Mouse (Mus musculus): ENCODE results near the gene Myo1b.
"Not testable (repeated sequence)": the region's sequence is repeated elsewhere in the genome, so short reads cannot be mapped to it uniquely, and the experiment has no call there.

The Myo1b gene

DNA sequence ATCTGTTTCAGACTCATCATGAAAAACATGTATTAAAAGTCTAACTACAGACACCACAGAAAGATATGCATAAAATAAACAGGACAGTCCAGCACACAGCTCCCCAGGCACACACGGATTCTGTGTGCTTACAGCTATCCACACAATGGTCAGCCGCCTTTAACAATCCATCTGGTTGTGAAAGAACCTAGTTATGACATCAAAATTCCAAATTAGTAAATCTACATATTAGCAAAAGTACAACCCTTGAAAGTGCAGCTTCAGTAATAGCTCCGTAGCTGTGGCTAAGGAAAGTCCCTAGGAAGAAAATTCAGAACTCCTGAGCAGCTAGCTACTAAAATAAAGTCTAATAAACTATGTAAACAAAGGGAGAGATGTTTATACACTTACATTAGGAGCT lies 21.1 kb downstream of the Myo1b start:
- DNase-seq = no peak

DNA sequence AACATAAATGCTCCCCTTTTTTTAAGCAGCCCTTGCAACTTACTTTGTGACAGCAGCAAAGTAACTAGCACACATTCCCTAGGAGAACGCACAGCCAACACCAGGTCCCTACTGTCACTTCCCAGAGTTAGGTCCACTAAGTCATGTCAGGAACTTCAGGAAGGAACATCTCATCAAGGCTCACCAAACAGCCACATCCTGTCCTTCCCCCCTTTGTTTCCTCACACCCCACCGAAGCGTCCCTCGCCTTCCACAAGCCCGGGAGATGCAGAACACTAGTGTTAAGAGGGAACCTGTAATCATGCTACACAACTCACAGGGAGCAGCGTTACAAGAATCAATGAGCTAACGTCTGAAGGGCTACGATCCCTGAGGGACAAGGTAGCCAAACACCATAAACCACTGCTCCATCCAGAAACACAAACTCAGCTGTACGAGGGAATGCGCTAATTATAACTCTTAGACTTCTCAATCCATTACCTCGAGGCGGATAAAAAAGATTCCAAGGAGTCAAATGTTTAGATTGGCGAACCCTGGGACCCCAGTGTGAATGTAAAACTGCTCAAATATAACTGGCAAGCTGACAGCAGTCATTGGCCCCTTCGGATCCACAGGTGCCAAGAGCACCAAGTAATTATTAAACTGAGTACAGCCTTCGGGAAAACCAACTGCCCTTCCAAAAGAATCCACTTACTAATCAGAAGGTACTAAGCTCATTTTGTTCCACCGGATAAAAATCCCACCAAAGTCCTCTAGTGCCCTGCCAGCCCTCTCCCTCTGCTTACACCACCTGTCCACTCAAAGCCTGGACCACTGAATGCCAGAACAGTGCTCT lies 22.1 kb downstream of the Myo1b start:
- no peak for DNase-seq

DNA sequence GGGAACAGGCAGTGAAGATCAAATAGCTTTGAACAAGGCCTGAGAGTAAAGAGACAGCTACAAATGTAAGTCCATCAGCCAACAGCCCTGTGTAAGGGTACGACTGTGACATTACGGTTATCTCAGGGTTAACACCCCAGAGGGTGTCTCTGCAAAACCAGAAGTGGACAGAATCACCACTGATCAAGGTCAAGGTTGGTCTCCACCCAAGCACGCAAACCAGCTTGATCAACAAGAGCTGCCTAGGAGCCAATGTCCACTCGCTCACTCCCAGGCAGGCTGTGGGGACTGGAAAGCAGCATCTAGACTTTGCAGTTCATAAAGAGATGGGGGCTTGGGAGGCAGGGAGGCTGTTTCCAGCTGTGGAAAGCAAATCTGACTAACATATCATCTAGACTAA lies 23.9 kb downstream of the Myo1b start:
- DNase-seq = no peak

DNA sequence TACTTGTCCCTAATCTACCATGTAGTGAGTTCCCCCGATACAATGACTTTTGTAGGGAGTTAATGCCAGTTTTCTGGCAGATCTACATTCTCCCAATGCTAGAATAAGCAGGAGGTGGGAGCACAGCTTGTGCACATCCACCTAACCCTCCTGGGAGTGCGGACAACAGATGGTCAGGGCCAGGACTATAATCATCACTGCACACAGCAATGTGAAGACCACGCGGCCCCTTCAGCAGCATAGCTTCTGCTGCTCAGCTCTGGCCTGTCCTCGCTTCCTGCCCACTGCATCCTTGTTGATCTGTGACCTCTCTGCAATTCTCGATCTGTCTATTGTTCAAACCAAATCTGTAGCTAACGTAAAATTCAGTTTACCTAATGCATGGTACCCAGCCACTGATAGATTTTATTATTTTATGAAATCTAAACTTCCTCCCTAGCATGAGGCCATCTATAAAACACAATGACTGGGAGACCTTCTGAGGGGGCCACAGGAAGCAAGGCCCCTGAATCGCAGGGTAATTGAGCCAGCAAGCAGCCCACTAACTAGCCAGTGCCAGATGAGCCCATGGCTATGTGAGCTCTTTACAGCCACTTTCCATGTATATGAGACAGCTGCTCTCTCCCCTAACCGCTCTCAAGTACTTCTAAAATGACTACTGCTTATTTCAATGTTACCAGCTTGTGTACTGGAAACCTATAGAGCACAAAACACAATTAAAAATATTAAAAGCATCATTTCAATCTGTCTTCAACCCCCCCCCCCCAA lies 27.6 kb downstream of the Myo1b start:
- DNase-seq = no peak

DNA sequence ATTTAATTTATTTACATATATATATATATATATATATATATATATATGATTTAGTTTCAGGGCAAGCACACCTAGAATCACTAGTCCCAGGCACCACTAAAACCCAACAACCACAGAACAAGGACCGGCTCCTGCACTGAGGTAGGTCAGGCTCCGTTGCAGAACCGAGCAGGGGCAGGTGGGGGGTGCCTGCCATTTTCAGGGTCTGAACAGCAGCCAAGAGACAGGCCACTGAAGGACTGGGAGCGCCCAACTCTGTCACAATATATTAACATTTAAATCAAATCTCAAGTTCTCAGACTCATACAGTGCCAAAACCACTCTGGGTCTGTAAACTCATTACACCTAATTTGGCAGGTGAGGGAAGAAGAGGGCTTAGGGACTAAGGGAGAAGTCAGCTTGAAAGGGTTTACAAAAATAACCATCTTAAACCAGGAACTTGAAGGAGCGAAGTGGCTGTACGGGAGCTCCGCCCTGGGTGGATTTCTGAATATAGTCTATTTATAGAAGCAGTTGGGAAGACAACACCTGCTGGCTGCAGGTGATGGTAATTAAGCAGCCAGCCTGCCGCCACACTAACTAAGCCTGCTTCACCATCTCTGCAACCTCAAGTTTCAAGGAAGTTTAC lies 30.4 kb downstream of the Myo1b start:
- no peak for DNase-seq

DNA sequence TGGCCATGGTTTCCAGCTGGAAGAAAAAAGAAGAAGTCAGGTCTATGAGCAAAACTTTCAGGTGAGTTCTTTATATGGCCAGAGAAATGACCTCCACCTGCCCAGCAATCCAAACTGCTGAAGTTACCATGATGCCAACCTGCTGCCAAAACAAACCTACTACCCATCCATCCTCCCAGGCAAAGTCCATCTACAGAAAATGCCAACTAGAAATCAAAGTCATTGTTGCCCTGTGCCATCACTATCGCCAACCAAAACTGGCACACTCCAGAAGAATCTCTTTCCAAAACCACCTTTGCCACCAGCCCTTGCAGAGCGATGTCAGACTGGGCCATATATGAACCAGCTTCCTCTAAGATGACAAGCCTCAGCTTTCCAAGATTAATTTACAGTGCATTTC lies 32.7 kb downstream of the Myo1b start:
- no peak for DNase-seq

DNA sequence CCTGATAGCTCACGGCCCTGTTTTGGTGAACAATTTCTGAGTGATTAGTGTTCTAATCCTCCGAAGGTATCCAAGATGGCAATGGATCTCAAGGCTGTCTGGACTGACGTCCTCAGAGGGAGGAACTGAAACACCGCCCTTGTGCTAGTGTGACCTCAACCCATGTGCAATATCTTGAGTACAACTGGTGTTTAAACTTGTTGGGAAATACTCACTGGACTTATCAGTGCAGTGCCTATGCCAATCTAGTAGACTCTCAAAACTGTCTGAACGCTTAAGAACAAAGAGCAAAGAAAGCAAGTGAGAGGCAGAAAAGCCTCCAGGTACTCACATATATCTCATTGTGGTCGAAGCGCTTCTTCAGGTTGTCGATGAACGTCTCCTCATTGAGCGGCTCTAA lies 33.1 kb downstream of the Myo1b start:
- DNase-seq = no peak

DNA sequence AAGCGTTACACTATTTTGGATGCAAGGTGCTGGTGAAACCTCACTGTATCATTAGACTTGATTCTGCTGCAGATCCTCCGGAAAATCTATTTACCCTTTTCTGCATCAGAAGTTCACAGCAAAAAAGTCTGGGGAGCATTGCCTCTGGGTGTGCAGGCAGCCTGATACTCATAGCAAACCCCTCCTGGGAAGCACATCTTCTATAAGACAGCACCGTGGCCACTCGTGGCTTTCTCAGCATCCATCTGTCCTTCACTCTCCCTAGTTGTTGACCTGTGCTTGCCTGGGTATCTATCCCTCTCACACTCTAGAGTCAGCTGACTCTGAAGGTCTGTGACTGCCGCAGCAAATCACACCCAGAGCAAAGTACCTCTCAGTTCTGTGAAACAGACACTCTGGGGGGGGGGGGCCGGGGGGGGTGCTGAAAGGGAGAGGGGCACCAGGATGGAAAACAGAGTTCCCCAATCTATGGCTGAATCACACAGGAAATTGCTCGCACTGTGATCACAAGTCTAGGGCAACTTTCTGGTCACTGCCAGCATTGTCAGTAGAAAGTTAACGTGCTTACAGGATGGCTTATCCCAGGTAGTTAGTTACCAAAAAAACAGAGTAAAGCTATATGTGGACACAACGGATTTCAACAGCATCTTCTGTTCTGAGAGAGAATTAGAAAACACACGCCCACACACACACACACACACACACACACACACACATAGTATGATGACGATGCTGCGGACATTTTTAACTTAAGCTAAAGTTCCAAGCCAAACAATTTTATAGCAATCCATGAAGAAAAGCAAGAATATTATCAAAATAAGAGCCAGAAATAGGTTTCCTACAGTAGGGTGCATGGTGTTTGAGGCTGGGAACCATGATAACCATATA lies 35.7 kb downstream of the Myo1b start:
- DNase-seq = no peak

DNA sequence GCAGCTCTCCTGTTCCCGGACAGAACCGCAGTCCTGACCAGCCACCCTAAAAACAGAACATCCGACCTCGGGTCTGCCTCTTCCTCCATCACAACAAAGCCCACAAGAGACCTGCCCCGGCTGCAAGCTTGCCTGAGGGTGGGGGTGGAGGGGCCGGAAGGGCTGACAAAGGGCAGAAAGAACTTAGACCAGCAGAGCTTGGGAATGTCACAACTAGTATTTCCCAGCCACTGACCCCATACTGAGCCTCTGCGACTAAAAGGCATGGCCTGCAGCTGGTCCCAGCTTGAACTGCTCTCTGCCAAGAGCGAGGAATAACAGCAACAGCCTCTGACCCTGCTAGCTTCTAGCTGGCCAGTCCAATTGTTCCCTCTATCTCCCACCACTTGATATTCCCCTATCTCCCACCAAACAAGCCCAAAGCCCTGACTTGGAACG lies 36.5 kb downstream of the Myo1b start:
- no peak for DNase-seq

DNA sequence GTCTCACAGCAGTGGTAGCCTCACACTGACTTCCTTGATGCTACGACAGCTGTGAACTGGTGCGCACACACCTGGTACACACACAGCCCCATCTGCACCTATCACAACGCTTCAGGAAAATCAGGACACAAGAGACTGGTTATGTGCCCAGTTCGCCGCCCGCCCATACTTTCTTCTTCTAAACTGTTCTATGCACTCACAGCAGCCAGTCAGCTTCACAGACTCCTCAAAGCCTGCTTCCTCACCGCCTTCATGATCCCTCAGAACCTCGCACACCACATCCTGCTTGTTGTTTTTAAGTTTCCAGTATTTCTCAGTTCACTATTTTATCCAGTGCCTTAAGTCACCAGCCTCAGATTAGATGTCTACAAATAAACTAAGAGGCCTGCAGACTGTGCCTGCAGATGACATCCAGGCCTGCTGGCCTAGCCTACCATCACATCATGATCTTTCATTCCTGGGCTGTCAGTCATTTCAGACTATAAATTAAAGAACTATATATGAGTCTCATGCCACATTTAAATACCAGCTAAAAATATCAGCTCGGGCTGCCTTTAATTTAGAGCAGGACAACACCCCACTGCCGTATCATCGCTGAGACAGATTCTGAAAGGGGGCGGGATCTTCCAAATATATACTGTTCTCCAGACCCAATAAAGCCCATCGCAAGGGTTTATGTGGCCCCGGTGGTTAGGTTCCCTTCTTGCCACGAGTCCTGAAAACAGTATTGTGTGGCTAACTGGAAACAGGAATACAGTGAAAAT lies 40.2 kb downstream of the Myo1b start:
- DNase-seq = peak; percentile 23

DNA sequence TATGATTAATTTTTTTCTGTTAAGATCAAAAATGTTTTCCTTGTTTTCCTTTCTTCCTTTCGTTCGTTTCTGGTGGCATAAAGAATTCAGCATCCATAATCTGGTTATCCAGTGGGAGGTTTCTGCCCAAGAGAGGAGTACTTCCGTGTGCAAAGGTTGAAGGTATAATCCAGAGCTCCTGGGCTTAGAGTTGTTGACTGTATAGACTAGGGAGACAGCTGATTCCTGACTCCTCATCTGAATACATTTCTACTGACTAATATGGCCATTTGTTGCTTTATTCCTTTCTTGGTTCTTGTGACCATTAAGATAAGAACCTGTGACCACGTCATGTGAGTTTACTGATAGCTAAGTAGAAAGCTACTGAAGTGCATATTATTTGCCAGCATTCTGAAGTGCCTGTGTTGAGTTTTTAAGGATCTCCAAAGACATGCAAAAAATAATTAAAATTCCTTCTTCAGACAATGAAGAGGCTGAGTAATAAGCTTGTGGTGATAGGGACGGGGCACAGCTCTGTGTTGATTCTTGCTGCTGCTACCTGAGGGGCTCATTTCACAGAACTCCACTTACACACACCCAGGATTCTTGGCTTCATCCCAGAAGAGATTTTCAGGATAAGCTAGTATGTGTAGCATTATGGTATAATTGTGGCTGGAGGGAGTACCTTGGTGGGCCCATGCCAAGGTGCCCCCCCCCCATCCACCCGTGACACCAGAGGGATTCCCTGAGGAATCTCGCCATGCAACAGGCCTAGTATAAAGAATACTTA lies 43.2 kb downstream of the Myo1b start:
- no peak for DNase-seq

DNA sequence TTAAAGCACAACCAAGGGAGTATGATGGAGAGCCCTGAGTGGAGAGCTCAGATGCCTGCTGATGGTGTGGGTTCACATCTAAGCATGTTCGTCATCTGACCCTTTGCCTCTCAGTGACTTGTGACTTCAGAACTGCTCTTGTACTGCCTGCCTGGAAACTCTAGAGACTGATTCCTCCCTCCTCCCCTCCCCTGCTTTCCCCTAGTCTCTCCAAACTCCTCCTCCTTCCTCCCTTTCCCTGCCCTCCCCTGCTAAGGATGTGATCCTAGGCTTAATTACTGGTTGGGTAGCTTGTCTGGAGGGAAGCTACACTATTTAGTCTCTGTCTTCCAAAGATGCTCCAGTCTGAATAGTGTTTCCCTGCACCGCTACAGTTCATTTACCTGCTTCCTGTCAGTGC lies 44.6 kb downstream of the Myo1b start:
- not testable (repeated sequence) for DNase-seq

DNA sequence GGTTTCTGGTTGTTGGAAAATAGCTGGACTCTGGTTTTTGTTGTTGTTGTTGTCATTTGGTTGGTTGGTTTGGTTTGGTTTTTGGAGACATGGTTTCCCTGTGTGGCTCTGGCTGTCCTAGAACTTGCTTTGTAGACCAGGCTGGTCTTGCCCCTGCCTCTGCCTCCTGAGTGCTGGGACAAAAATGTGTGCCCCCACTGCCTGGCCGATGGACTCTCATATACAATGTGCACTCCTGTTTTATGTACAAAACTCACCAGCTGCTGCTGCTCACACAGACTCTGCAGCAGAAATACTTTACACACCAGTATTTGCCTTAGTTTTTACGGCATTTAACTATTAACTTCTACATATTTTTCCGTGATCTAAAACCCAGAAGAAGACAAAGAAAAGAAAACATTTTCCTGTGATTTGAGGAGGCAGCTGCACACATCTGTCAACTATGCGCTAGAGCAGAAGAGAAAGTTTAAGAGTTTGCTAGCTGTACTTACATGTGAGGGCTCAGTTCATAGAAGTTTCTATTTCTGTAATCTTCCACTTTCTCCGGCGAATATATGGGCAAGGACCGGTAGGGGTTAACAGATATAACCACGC lies 52.9 kb downstream of the Myo1b start:
- no peak for DNase-seq

DNA sequence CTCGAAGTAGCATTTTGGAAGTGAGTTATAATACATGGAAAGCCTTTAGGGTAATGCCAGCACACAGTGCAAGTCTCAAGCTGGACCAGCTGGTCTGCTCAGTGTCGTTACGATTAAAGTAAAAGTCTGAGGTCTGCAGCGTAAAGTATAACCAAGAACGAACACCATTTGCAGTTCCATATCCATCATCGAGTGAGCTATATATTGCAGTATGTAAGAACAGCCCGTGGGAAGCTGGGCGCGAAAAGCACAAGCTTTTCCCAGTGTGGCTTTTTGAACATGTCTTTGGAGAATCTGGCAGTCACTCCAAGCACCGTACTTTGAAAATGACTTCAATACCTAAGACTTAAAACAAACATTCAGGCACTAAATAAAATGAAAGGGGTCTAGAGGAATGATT lies 55.0 kb downstream of the Myo1b start:
- no peak for DNase-seq

DNA sequence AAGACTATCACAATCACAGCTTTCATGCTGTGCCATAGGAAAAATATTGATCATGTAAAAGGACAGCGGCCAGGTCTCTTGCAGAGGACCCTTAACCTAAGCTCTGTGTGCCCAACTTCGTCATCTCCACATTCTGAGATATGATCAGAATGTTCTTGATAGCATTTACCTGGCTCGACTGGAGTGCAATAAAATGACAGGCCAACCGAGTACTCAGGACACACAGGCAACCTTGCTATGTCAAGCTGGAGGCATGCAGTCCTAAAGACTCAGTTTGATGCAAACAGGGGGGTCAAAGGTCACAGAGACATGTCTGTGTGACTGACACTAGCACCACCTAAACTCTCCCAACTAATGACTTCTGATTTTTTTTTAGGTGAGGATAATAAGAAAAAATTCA lies 58.9 kb downstream of the Myo1b start:
- no peak for DNase-seq

DNA sequence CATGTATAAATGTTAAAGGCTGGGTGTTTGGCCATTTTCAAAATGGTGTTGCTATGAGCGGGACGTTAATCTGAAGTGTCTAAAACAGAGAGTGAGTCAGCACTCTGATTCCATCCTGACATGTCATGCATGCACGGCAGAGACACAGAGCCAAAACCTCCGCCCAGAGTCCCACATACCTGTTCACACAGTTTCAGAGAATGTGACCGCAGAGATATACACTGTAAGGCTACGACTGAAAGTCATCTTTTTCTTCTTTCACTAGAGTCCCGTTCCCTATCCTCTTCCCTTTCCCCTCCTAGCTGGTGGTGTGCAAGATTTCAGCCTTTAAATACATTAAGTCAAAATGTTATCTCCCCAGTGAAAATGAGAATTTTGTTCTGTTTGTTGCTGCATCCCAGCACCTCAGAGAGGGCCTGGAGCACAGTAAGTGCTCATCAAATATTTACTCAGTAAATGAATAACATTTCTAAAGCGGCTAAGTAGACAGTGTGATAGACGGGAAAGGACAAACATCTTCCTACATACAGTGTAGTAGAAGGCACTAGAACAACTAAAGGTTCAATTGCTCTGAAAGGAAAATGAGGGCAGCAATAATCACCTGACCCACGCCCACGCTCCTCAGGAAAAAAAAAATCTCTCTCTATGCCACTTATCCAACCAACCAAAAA lies 59.5 kb downstream of the Myo1b start:
- no peak for DNase-seq

DNA sequence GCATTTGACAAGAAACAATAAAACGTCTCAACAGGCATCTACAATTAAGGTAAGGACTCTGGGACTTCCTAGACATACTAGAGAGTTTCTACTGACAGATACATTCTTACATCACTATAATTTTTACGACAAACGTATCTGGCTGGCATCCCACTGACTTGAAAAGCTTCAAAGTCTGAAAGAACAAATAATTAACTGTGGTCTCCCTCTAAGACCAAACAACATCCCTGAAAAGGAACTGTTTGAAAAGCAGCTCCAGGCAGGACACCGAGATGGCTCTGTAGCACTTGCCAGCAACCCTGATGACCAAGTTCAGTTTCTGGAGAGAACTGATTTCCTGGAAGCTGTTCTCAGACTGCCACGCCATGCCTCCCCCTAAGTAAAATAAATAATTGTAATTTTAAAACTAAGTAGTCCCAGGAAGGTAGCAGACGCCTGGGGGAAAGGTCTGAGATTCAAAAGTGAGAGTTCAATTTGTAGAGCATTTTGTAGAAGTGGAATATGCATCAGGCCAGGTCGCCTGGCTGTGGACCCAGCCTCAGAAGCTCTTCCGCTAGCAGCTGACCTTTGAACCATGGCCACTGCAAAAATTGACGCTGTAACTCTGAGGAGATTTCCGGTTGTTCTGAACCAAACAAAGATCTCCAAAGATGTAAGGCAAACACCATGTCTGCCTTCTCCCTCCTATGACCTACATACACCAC lies 60.2 kb downstream of the Myo1b start:
- DNase-seq = no peak

DNA sequence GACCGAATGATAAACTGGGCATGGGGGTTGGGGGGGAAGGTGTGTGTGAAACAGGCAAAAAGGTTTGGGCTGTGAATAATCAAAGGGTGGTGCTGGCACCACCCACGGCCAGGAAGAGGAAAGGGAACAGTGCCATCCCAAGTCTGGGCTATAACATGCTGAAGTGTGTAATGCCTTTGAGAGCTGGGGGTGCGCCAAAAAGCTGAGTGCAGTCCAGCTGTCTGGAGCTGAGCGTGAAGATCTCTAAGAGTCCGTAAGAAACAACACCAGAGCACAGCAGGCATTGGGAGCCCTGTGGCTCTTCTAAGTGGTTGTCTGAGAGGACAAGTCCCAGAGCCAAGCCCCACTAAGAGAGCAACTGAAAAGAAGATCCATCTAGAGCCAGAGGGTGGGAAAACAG lies 63.6 kb downstream of the Myo1b start:
- DNase-seq = no peak

DNA sequence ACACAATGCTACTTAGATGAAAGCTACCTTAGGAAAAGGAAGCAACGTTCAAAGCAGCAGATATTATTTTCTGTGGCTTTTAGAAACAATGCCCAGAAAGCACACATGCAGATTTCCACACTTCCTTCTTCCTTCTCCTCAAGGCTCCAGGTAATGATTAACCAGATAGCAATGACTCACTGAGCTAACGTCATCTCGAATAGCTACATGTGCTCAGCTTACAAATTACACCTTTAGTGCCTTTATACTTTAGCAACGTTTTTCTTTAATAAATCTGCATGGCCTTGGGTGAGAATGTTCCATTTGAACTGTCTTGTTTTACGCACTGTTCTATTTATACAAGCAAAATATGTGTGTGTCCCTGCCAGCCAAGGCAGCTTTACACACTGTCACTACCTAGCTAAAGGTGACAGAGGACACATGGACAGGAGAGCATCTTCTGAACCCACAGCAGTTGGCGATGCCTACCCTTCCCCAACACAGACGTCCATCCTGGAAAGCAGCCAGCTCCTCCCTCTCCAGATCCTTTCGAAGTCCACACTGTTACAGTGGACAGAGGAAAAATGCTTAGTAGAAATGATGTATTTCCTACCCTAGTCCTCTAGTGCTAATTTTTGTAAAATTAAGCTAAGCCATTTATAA lies 66.2 kb downstream of the Myo1b start:
- no peak for DNase-seq

Data from thymus, postnatal 25 days (tissue).